Mouse (Mus musculus) brain, embryonic 18.5 days (tissue): ENCODE data around the gene Nfkbiz.
"Not testable (repeated sequence)": the region's sequence is repeated elsewhere in the genome, so short reads cannot be mapped to it uniquely, and the experiment has no call there.

Source experiments
- DNase-seq: peaks from one replicate; pipeline ENCODE4 v3.0.0-alpha.2; 2012; ENCODE audit warnings: low read depth, low spot score

Nfkbiz gene

DNA sequence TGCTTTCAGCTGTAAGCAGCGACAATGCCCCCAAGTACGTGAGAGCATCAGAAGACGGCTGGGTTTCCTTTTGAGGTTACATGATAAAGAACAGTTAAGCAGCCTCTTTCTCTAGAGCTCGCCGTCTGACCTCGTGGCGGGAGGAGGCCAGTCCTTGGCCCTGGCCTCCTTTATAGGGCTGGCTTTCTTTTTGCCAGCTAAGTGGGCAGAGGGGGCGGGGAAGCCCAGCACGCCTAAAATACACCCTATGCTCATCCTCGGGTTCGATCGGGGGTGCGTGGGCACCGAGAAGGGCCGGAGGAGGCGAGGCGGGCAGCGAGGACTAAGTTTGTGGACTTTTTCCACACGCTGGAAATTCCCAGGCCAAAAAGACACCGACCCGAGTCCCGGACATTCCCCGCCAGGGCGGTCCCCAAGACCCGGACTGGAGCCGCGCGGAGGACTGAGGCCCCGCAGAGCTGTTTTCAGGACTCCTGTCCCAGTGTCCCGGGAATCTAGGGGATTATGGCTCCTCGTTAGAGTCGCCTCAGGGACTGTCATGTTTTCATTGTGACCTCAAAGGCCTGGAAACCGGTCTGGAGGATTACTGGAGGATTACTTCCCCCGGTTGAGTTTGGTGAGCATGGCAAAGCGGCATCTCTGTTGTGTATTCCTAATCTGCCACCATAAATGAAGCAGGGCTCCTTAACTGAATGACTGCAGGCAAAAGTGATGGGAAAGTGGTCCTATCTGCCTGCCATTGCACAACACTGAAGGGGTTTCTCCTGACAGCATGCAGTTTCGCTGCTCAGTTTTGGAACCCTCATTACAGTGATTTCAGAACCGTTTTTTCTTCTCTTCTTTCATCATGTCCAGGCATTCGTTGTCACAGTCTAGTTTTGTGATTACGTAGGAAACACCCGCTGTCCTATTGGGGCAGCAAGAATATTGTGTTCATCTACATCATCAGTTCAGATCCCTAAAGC lies at the start of gene Nfkbiz:
TSS of gene Nfkbiz (minus strand) at position 390 of the 965 bp plus-strand sequence.
- DNase-seq = peak; percentile 50

DNA sequence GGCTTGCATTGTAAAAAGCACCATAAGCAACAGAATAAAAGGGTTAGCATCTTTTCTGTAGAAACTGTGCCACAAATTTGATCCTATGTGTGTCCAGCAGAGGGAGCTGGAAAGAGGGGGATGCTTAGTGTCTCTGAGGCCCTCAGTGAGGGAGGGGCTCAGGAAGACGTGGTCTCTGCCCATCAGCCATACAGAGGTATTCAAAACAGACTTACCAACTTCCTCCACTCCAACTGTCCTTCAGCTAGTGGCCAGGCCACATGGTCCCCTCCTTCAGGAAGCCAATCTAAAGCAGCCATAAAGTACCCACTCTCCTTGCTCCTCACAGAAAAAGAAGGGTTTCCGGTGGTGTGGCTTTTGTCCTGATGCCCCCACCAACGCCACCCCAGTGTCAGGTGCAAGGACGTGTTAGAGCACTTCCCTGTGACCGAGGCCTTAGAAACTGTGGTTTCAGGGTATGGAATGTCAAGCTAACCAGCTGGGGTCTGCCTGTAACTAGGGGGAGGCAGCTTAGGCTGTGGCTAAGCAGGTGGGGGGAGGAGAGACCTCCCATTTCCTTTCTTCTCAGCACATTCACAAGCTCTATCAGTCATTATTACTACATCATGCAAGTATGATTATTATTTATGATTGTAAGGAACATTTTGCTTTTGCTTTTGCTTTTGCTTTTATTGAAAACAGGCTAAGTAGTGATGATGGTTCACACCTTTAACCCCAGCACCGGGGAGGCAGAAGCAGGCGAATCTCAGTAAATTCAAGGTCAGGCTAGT lies 49.3 kb upstream of the Nfkbiz start:
- no peak for DNase-seq

DNA sequence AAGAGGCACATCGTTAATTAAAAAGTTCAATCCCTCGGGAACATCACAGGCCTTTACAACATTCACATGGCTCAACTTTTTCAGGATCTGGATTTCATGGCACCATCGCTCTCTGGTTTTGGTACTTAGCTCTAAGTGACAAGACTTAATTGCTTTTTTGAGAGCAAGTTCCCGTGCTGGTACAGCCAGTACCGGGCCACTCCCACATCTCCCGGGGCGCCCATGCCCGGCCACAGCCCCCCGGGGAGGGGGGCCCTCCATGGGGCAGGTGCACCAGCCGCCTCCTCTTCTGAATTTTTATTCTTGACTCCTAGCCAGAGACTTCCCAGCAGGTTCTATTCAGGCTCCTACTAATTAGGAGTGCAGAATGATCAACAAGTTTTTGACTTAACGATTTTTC lies 45.5 kb upstream of the Nfkbiz start:
- no peak for DNase-seq

DNA sequence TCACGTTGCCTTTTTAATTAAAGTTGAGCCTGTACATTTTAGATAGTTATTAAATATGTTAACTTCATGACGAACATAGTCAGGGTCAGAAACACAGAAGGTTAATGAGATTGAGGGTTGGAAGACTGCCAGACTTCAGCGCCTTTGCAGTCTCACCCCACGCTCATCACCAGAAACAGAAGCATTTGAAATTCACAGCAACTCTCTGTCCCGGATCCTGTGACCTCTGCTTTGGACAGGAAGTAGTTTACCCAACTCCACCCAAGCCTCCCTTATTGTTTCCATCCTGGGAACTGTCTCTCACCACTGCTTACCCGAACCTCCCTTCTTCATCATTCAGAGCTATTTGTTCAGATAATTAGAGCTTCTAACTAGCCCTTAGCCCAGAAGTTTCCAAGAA lies 37.3 kb upstream of the Nfkbiz start:
- DNase-seq = no peak

DNA sequence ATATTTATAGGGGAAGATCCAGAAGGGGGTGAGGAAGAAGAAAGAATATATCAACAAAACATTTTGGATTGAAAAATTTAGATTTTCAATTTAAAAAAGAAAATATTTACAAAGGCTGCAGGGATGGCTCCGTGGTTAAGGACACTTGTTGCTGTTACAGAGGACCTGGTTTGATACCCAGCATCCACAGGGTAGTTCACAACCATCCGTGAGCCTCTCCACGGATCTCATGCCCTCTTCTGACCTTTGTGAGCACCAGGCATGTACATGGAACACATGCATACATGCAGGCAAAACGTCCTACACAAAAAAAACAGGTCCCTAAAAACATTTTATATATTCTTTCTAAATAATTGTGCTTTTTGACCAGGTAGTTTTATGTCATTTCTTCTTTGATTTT lies 25.1 kb upstream of the Nfkbiz start:
- no peak for DNase-seq

DNA sequence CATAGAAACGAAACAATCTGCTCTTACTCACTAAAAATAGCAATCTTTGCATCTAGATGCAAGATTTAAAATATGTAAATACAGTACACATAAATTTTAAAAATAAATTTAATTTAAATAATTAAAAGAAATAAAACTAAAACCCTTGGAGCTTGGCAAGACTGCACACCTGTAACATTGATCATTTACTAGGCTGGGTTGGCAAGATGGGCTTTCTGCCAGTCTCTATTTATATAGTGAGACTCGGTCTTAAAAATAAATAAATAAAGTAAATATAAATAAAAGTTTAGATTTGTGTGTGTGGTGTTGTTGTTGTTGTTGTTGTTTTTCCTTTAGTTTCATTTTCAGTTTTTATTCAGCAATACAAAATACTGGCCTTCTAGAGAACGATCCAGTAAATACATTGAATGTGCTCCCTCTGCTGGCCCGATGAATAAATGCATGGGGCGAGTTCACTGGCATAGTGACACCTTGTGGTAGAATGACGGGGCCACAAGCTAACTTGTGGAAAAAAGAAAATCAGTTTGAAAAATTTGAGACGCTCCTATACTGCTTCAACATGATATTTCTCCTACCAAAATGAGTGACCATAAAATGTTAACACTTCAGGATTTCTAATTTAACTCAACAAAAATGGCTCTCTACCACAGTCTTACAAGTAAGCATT lies 24.6 kb upstream of the Nfkbiz start:
- DNase-seq = peak; percentile 24

DNA sequence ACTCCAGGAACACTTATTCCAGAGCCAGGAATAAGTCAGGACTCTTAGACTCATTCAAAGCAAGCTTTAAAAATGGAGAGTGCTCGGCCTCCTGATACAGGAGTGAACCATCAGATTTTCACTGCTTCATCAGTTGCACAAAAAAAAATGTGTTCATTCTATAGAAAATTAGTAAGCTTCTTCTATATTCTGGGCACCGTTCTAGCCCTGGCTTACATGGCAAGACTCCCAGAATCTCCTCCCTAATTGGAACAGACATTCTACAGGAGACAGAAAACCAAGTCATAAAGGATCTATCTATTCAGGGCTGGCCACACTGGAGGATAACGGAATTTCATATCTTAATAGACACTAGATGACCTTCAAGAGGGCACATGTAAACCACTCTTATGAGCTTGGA lies 22.4 kb upstream of the Nfkbiz start:
- DNase-seq = no peak

DNA sequence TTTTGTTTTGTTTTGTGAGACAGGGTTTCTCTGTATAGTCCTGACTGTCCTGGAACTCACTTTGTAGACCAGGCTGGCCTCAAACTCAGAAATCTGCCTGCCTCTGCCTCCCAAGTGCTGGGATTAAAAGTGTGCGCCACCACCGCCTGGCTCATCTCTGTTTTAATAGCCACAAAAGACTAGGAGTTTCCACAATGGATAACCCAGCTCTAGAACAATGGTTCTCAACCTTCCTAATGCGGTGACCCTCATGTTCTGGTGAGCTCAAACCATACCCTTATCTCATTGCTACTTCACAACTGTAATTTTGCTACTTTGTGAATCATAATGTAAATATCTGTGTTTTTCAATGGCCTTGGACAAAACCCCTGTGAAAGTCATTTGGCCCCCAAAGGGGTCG lies 20.7 kb upstream of the Nfkbiz start:
- not testable (repeated sequence) for DNase-seq

DNA sequence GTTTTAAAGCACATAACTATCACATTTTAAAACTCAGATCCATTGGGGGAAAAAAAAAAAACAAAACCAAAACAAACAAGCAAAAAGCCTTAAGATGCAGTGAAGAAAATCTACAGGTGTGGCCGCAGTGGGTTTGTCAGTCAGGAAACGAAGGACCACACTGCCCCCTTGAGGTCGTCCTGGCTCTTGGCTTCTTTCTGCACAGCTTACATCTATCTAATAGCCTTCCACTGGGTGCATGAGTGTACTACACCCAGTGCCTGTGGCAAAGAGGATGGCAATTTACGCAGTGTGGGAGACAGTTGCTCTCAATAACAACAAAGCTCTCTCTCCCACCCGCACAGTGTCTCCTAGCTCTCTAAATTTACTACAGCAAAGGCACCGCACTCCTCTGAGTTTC lies 19.8 kb upstream of the Nfkbiz start:
- DNase-seq = no peak

DNA sequence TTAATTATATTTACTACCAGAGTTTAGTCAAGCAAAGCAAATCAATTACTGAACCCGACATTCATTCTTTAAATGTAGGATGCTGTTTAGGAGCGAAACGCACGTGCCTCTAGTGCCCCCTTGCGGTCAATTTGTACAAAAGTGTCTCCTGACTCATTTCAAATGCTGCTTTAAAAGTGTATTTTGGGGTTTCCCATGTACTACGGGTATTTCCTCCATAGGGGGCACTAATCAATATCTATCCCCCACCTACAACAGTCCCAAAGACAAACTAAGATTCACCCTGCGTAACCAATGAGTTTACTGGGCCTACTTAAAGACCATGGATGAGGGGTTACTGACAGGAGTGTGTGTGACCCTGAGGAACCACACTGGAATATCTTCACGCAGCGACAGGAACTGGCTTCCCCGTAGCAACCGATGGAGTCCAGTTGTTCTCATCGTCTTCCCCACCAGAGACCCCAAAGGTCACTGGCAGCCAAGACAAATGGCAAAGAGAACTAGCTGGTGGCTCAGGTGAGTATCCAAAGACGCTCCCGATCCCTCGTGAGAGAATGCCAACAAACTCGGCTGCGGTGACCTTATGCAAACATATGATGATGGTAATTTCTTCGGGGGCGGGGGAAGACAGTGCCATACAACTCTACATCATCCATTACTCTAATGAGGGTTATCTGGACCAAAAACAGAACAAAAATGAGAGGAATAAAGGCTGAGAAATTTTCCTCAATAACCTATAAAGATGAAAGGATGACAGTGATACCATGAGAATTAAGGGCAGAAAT lies 14.4 kb upstream of the Nfkbiz start:
- peak; percentile 60 for DNase-seq

DNA sequence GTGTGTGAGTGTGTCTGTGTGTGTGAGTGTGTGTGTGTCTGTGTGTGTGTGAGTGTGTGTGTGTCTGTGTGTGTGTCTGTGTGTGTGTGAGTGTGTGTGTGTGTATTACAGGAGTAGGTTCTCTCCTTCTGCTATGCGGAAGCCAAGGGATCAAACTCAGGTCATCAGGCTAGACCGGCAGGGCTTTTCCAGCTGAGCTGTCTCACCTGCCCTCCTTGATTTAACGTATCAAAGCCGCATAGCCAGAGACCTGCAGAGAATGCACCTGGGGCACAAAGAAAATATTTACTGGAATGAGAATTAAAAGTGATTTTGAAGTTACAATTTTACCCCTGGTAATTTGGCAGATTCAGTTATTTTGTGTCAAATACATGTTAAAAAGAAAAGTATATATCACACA lies 13.8 kb upstream of the Nfkbiz start:
- no peak for DNase-seq

DNA sequence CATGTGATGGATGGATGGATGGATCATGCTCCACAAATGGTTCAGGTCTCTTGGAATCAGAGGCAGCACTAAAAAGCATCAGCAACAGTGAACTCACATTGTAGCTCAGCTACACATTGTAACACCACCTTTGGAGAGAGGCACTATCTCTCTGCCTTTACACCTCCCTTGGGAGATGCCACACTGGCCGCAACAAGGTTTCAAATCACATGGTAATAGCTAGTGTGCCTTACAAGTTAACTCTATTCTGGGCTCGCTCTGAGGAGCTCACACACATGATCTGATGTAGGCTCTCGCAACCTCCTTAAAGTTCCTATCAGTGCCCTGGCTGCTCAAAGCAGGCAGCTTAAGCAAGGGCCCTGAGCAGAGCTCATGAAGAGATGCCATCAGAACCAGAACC lies 11.8 kb upstream of the Nfkbiz start:
- no peak for DNase-seq

DNA sequence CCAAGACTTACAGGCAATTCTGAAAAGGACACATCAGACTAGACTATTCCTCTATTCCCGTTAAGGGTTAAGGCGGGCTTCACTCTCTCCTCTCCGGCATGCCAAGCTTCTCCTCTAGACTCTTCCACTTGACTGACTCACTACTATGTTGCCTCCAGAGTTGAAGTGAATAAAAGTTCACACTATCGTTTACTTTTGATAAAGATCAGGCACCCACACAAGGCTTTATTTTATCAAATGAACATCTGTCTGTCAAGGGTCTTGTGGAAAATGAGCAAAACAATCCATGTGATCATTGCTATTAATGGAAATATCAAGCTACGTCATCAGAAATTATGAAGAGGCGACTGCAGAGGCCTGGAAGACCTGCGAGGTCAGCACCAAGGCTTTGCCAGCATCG lies 9.0 kb upstream of the Nfkbiz start:
- no peak for DNase-seq

DNA sequence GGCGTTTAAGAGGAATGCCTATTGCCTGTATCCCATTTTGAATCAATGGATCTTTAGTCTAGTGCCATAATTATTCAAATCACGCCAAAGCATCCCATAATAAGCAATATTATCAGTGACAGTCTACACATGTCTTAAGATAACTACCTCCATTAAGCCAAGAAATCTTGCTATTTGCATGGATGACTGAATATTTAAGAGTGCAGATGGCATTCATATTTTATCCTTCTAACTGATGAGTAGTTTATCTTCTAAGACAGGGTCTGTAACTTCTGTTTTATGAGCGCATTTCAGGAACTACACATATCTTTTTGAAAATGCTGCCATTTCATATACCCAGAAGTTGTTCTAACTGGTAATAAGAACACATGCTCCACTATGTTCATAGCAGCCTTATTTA lies 6.1 kb upstream of the Nfkbiz start:
- DNase-seq = no peak

DNA sequence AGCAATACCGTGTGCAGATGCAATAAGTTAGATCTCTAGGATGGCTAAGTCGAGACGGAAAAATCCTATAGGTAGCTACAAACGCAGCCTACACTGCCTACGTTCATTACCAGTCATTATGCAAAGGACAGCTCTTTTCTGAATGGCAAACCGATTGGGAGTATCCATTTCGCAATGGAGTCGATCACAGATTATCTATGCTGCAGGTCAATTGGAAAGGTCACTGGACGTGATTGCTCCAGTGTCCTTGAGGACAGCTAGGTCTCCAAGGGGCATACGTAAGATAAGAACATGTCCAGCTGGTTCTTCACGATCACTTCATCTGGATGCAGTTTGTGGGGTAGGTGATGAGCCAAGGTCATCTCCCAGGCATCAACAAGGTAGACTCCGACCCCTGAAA lies 5.2 kb upstream of the Nfkbiz start:
- DNase-seq = no peak

DNA sequence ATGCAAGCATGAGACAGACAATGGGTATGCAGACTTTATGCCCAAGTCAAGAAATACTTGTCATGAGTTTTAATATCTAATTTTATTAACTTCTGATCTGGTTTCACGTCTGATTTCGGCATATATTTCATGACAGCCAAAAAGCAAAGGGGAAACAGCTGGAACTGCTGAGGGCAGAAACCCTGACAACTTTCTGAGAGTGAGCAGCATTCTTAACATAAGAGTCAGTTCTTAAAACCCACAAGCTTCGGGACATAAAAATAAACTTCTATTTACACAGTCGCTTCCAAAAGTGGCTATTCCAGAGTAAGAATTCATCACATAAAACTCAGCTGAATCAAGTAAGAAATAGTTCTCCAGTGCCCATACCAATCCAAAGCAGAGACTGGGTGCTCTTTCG lies 4.4 kb upstream of the Nfkbiz start:
- DNase-seq = no peak

DNA sequence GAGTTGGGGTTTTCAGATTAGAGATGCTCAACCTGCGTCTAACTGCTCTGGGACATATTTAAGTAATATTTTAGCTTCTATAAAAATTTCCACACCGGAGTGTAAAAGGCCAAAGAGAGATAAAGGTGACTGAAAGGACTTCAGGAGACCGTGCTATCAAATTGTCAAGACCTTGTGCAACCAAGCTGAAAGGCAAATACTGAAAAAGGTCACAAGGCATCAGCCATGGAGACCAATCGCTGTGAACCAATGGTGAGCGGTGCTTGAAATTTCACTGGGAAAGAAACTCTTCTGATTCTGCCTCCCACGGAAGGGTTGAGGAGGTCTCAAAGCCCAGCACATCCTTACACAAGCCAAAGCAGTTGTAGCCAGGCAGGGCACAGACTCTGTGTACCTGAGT lies 2.8 kb upstream of the Nfkbiz start:
- DNase-seq = no peak

DNA sequence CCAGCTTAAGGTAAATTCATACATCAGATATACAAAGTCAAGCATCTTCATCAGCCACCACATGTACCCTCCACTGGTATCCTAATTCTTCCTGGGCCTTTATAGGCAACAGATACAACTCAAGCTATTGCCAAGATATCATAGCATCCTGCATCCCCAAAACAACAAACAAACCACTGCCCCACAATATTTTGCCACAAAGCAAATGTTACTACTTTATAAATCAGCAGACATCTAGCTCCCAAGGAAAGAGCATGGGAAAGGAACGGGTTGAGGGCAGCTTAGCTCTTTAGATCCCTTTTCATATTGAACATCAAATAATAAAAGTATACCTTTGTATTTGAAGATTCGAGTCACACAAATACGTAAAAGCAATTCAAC lies 580 bp downstream of the Nfkbiz start:
- no peak for DNase-seq

DNA sequence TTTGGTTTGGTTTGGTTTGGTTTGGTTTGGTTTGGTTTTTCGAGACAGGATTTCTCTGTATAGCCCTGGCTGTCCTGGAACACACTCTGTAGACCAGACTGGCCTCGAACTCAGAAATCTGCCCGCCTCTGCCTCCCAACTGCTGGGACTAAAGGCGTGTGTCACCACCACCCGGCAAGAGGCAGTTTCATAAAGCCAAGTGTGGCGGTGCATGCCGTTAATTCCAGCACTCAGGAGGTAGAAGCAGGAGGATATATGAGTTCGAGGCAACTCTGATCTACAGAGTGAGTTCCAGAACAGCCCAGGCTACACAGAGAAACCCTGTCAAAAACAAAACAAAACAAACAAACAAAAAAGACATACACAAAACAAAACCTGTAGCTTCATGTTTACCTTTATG lies 1.0 kb downstream of the Nfkbiz start:
- not testable (repeated sequence) for DNase-seq

DNA sequence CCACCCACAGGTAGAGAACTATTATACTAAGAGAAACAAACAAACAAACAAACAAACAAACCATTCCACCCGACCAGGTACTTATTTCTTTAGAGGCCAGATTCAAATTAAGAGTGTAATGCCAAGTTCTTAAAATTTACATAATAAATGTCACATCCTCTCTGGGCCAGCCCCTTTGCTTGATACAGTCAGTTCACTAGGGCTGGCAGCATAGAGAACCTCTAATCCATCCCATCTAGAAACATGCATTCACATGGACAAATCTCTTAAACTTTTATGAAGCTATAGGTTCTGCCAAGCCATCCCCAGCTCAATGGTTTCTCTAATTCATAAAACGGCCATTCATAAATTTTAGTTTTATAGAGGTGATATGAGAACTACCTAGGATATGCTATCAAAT lies 1.5 kb downstream of the Nfkbiz start:
- no peak for DNase-seq

DNA sequence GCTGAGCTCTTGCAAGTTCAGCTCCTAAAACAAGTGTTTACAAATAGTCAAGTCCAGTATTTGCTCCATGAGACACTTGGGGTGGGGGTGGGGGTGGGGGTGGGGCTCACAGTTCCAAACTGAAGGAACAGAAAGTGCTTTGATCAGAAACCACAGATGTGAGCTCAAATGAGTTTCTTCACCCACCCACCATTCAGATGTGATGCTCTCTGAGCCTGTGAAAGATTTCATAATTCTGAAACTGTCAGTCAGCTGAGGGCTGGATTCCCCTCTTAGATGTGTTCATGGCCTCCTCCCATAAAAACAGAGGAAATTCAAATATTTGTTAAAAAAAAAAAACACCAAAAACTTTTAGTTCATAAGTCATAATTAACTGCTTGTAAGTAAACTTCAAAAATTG lies 2.9 kb downstream of the Nfkbiz start:
- no peak for DNase-seq

DNA sequence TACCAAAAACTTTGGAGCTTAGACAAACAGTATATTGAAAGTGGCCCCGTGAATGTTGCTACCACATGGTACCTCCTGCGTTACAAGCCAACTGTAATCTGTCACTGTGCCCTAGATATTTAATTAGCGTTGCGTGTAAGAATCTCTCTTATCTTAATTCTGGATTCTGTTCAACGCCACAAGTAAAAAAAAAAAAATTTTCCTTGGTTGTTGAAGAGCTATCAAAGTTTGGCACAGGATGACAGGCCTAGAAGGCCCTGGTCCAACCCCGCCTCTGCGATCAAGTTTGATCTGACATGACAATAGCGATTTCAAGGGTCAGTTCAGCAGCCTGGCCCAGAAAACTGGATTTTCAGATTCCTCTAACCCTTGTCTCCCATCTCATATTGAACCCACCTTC lies 6.1 kb downstream of the Nfkbiz start:
- DNase-seq = no peak
